Comparison of ENCODE assay signal across 16 mouse cellular contexts in the genomic region with DNA sequence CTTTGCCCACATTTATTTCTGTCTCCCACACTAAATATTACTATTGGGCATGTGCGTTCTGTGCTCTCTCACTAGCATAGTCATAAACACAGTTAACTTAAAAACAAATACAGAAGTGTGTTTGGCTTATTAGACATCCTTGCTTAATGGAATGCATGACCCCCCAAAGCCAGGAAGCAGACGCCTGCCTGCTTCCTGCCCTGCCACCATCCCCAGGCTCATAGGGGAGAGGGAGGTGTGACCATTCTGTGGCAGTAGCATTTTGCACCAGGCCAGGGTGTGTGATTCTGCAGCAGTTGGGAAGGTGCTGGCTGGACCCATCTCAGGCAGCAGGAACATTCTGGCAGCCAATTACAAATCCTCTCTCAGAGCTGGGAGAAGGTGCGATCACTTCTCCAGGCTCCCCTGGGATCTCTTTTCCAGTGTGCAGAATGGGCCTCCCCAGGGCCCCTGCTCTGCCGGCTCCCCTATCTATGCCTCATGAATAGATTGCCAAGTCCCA.
DNase-seq lines count a peak whose midpoint lies in the region; ATAC-seq and TF ChIP-seq lines count a peak whose summit lies in the region.
"Had no signal": no experiment of that assay in that cellular context is flagged by ENCODE, and none has a peak within 500 bp of the region (broad histone marks: within the 10 kb centered on the region; RNA-seq: fewer than 3 reads in every experiment).

No protein-coding gene starts in this region.

- H3K4me3 ChIP-seq in heart, adult 2 months, result no peak overlapping the region
- no peak overlapping the region for H3K4me3 ChIP-seq in heart, embryonic 12.5 days
- H3K4me3 ChIP-seq in kidney, embryonic 16.5 days (ENCODE audit: low read length), result no peak overlapping the region
- H3K4me3 ChIP-seq in forebrain, embryonic 12.5 days (replicated peaks), result no peak overlapping the region
- H3K4me3 ChIP-seq: embryonic facial prominence, embryonic 13.5 days; hindbrain, embryonic 10.5 days; layer of hippocampus, adult 2 months; midbrain, embryonic 13.5 days had no signal

- intact Hi-C loops in heart, adult 2 months (cut with DNase I), result no loop called here
- intact Hi-C loops in left cerebral cortex, postnatal 4 days (cut with DNase I), result no loop called here

- ATAC-seq in heart, embryonic 12.5 days (ENCODE audit: insufficient number of reproducible peaks, low FRiP score), result no peak
- no peak for ATAC-seq in kidney, embryonic 16.5 days (ENCODE audit: low FRiP score, low TSS enrichment)
- ATAC-seq in forebrain, embryonic 12.5 days (ENCODE audit: low FRiP score), result 0 out of 2 replicates have a peak, but pooled peaks have one; percentile 28
- ATAC-seq: activated CD4-positive, CD25-positive, alpha-beta regulatory T cell, adult 4 months had no signal

- H3K27ac ChIP-seq in heart, adult 2 months, result no peak overlapping the region; the same call in 1 of the 2 replicates
- no peak overlapping the region for H3K27ac ChIP-seq in heart, embryonic 12.5 days (ENCODE audit: poor library complexity, severe bottlenecking)
- H3K27ac ChIP-seq in kidney, embryonic 16.5 days (ENCODE audit: low read length), result no peak overlapping the region
- no peak overlapping the region for H3K27ac ChIP-seq in forebrain, embryonic 12.5 days
- H3K27ac ChIP-seq: embryonic facial prominence, embryonic 13.5 days; hindbrain, embryonic 10.5 days; layer of hippocampus, adult 2 months; midbrain, embryonic 13.5 days had no signal

- WGBS in heart, adult 2 months, result 30% methylated on average over 4 of the region's 4 CpGs
- WGBS in heart, embryonic 12.5 days, result 45% methylated on average over 4 of the region's 4 CpGs
- 53% methylated on average over 4 of the region's 4 CpGs for WGBS in kidney, embryonic 16.5 days
- WGBS in forebrain, embryonic 12.5 days, result 61% methylated on average over 4 of the region's 4 CpGs

- H3K9ac ChIP-seq in heart, adult 2 months (ENCODE audit: low read depth, low read length), result peak overlapping the region; percentile 21; the same call in 1 of the 2 replicates
- H3K9ac ChIP-seq in heart, embryonic 12.5 days, result no peak overlapping the region
- H3K9ac ChIP-seq in kidney, embryonic 16.5 days (replicated peaks; ENCODE audit: low read length), result no peak overlapping the region
- no peak overlapping the region for H3K9ac ChIP-seq in forebrain, embryonic 12.5 days
- H3K9ac ChIP-seq: embryonic facial prominence, embryonic 13.5 days; midbrain, embryonic 13.5 days had no signal

- H3K9me3 ChIP-seq in heart, embryonic 12.5 days (replicated peaks), result peaks cover 8% of the 10 kb centered on the region; the same call in 1 of the 2 replicates
- H3K9me3 ChIP-seq in kidney, embryonic 16.5 days (ENCODE audit: low read length), result 0 out of 2 replicates have a peak, but pooled peaks cover 4% of the 10 kb centered on the region
- H3K9me3 ChIP-seq in forebrain, embryonic 12.5 days, result peaks cover 5% of the 10 kb centered on the region; the same call in 1 of the 2 replicates
- H3K9me3 ChIP-seq: embryonic facial prominence, embryonic 13.5 days had no signal

- no peak overlapping the region for H3K4me2 ChIP-seq in heart, embryonic 12.5 days
- H3K4me2 ChIP-seq in kidney, embryonic 16.5 days (replicated peaks; ENCODE audit: low read depth, low read length), result no peak overlapping the region
- H3K4me2 ChIP-seq in forebrain, embryonic 12.5 days, result no peak overlapping the region
- H3K4me2 ChIP-seq: embryonic facial prominence, embryonic 13.5 days; midbrain, embryonic 13.5 days had no signal

- no peaks in the 10 kb centered on the region for H3K27me3 ChIP-seq in heart, adult 2 months (ENCODE audit: control insufficient read depth, insufficient read depth, low read length)
- H3K27me3 ChIP-seq in heart, embryonic 12.5 days (replicated peaks), result no peaks in the 10 kb centered on the region
- no peaks in the 10 kb centered on the region for H3K27me3 ChIP-seq in kidney, embryonic 16.5 days (ENCODE audit: insufficient read depth, low read length)
- no peaks in the 10 kb centered on the region for H3K27me3 ChIP-seq in forebrain, embryonic 12.5 days
- H3K27me3 ChIP-seq: embryonic facial prominence, embryonic 13.5 days; midbrain, embryonic 13.5 days had no signal

- no peaks in the 10 kb centered on the region for H3K79me2 ChIP-seq in heart, adult 2 months (replicated peaks; ENCODE audit: control insufficient read depth, insufficient read depth, low read length)

- no peak for DNase-seq in heart, adult 2 months
- DNase-seq in kidney, postnatal 14 days, result peak; percentile 43
- DNase-seq in kidney, postnatal 36 days, result peak; percentile 21 to 25
- DNase-seq in left cerebral cortex, postnatal 4 days, result no peak
- no peak for DNase-seq in left cerebral cortex, adult 18-20 months (ENCODE audit: low spot score in 2 of 2)
- DNase-seq: cerebellum, adult 9-10 months; right cerebral cortex, postnatal 25 days; thymus, postnatal 14 days had no signal

- TF ChIP-seq CTCF in heart, adult 2 months (IDR thresholded peaks at IDR 0.05), result no peak

- H3K4me1 ChIP-seq in heart, adult 2 months (ENCODE audit: control insufficient read depth, insufficient read depth, low read length), result peaks cover 5% of the 10 kb centered on the region
- H3K4me1 ChIP-seq in heart, embryonic 12.5 days (replicated peaks), result peaks cover 18% of the 10 kb centered on the region
- 0 out of 2 replicates have a peak, but pooled peaks cover 6% of the 10 kb centered on the region for H3K4me1 ChIP-seq in kidney, embryonic 16.5 days (ENCODE audit: insufficient read depth, low read length)
- H3K4me1 ChIP-seq in forebrain, embryonic 12.5 days, result peaks cover 13% of the 10 kb centered on the region

- no peaks in the 10 kb centered on the region for H3K36me3 ChIP-seq in heart, adult 2 months (ENCODE audit: control insufficient read depth, insufficient read depth, low read length)
- H3K36me3 ChIP-seq in heart, embryonic 12.5 days, result no peaks in the 10 kb centered on the region
- no peaks in the 10 kb centered on the region for H3K36me3 ChIP-seq in kidney, embryonic 16.5 days (ENCODE audit: insufficient read depth, low read length)
- no peaks in the 10 kb centered on the region for H3K36me3 ChIP-seq in forebrain, embryonic 12.5 days (replicated peaks)
- H3K36me3 ChIP-seq: embryonic facial prominence, embryonic 13.5 days; hindbrain, embryonic 10.5 days; midbrain, embryonic 13.5 days had no signal

- no peak for TF ChIP-seq EP300 in heart, adult 2 months (IDR thresholded peaks at IDR 0.05; ENCODE audit: insufficient read depth, low read depth, low read length)

- TF ChIP-seq POLR2A in heart, adult 2 months (IDR thresholded peaks at IDR 0.05; ENCODE audit: insufficient read depth, low read depth, low read length), result no peak

Comparison
In these comparisons a context has a peak if more than half of its experiments do, and no peak if none do; other contexts are left out.
1. DNase-seq: peak in kidney, postnatal 14 days (single experiment) and kidney, postnatal 36 days (2 of 2); none in heart, adult 2 months (0 of 2), left cerebral cortex, postnatal 4 days (single experiment) and left cerebral cortex, adult 18-20 months (0 of 2).